Mouse (Mus musculus): ENCODE measurements around the gene Mpped1. TPM values are rescaled to one million over a fixed set of nuclear protein-coding genes. Genes with fewer than 3 reads are reported as not detected.

The Mpped1 gene
- total RNA-seq (2022) = not detected

DNA sequence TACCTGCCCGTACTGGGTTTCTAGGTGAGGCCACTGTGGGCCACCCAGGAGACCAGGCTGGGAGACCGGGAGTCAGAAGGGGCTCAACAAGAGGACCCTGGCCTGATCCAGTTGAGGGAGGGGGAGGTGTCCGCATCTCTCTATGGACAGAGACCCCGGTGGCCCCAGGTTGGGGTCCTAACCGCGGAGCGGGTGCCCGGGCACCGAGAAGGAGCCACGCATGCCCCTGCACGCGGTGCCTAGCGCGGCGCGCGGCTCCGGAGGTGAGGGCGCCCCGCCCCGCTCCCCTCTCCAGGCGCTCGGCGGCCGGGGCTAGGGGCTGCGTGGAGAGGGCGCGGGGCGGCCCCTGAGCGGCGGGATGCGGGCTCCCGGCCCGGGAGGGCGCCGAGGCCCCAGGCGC is at the start of gene Mpped1:
Gene Mpped1, plus strand, starts transcription at position 81 of the 400 bp plus-strand sequence.
- DNase-seq (ENCODE audit: low spot score) = no peak

DNA sequence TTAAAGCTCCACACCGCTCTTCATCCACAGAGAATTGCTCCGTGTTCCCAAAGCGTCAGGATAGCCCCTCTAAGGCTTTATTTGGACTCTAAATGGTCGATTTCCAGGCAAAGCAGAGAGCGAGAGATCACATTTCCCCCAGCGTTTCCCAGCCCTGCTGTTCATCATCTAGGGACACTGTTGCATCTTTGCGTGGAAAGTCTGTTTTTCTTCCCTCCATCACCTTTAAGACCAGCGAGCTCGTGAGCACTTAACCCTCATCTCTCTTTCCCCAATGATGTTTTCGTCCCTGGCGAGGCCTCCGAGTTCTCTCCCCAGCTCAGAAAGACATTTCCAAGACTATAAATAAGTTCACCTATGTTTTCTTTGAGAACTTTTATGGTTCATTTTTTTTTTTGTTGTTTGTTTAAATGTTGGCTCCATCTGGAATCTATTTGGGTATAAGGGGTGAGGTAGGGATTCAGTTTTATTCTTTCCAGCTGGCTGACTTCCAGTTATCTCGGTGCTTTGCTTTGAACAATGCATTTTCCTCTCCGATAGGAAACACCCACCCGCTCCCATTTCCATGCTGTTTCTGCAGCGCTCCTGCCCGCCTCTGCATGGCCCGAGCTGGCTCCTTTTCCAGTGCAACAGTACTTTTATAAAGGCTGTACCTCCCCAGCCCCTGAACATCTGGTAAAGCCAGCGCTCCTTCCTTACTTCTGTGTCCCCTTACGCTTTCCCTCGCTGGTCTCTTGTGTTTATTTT is 38.4 kb upstream of the Mpped1 start:
- DNase-seq (ENCODE audit: low spot score) = peak; percentile 55

DNA sequence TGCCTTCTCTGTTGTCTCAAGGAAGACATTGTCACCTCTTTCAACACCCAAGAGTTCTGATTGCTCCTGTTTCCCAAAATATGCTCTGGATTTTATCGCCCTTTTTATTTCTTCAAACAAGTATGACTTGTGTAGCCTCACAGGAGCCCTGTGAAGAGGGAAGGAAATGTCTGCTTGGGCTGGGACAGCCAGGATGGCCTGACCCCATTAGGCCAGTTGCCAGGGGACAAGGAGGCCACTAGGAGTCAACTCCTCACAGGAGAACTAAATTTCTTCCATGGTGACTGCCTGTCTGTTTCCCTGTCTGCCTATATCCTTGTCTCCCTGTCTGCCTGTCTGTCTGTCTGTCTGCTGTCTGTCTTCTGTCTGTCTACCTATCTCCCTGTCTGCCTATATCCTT is 37.2 kb upstream of the Mpped1 start:
- DNase-seq (ENCODE audit: low spot score) = no peak

DNA sequence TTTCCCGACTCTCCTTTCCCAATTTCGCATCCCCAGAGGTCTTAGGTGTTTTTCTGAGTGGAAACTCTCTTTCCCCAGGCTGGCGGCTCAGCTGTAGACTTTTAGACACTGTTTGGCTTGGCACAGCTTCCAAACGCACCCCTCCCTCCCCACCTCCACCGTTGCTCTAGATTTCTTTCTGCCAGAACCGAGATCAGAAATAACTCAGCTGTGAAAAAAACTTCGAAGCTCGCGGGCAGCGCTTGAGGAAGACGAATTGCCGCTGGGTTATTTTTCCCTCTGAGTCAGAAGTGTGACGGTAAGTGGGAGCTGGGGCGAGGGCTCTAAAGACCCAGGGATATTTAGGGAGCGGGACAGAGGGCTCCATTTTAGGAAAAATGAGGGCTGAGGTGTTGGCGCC is 33.0 kb upstream of the Mpped1 start:
- DNase-seq (ENCODE audit: low spot score) = no peak

DNA sequence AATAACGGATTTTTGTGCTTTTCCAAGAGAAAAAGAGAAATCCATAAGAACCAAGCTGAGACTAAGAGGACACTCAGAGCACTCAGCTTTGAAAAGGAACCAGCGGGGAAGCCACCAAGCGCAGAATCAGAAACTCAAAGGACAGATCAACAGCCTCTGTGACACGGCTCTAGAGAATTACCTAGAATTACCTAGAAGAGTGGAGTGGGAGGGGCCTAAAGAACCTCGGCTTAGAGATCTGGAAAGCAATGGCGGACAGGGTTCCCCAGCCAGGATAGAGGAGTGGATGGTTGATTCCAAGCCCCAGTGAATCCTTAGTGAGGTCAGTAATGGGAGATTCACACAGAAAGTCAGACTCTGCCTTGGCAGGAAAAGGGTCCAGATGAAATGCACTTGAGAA is 30.3 kb upstream of the Mpped1 start:
- no peak for DNase-seq (ENCODE audit: low spot score)

DNA sequence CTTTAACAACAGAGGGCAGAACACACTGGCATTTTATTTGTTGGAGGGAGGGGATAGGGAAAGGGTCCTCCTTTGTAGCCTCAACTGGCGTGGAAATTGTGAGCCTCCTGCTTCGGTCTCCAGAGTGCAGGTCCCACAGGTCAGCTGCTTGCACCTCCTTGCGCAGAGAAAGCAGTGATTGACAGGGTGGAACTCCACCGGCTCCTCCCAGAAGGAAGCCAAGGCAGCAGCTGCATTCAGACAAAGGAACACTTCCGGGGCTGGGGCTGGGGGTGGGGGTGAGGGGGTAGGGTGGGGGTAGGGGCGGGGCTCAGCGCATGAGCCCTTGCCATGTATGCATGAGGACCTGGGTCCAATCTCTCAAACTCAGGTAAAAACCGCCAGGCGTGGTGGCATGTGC is 29.8 kb upstream of the Mpped1 start:
- no peak for DNase-seq (ENCODE audit: low spot score)

DNA sequence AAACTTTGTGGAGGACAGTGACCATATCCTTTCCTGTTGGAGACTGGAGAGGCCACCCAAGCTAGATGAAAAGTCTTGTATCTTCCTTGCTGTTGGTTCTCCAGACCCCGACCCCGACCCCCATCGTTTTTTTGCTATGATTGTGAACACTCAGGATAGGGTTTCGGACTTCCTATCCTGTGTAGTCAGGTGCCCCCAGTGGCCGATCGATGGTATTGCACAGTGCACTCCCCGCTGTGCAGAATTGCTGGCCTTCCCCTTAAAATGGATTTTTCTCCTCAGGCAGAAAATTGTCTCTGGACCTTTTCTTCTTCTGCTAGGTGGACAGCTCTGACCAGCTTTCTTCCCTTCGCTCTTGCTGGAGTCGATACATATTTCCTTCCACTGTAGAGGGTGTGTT is 22.5 kb upstream of the Mpped1 start:
- no peak for DNase-seq (ENCODE audit: low spot score)

DNA sequence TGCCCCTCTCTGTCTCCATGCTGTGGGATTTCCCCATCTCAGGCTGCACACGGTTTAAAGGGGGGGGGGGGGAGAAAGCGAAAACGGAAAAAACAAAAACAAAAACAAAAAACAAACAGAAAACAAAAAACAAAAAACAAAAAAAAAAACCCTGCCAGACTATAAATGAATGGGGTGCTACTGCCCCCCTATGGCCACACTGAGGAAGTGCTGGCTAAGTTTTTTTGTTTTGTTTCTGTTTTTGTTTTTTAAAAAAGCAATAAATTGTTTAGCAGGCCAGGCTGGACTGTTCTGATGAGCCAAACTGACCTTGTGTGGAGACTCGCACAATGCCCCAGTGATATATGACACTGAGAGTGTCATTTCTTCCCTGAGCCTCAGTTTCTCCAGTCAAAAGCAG is 20.3 kb upstream of the Mpped1 start:
- no peak for DNase-seq (ENCODE audit: low spot score)

DNA sequence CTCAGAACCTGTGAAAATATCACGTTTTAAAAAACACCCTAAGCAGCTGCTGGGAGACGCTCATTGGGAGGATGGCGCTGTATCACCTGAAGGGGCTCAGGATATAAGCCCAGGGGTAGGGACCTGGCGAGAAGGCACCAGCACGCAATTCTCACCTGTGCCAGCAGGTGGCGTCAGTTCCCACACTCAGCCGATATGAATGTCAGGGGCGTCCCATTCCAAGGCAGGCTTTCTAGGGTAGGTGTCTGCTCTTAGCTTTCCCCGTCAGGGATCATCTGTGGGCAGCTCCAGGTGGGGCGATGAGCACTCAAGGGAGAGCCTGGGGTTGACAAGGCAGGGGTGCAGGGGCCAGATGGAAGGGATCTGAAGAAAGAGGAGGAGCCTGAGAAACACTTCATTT is 18.6 kb upstream of the Mpped1 start:
- no peak for DNase-seq (ENCODE audit: low spot score)

DNA sequence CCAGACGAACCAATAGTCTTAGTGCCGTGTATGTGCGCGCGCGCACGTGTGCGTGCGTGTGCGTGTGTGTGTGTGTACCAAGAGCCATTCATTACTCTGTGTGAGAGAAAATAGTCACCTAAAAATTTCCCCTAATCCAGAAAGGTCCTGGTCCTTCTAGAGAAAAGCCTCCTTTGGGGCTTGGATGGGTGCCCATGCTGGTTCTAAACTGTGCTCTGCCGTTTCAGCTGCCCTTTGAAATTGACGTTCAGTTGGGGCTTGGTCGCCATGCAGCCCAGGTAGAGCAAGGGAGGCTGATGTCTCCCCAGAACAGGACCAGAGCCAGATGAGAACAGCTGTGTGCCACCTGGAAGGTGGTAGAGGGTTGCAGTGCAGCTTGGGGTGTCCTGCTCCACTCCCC is 17.8 kb upstream of the Mpped1 start:
- no peak for DNase-seq (ENCODE audit: low spot score)

DNA sequence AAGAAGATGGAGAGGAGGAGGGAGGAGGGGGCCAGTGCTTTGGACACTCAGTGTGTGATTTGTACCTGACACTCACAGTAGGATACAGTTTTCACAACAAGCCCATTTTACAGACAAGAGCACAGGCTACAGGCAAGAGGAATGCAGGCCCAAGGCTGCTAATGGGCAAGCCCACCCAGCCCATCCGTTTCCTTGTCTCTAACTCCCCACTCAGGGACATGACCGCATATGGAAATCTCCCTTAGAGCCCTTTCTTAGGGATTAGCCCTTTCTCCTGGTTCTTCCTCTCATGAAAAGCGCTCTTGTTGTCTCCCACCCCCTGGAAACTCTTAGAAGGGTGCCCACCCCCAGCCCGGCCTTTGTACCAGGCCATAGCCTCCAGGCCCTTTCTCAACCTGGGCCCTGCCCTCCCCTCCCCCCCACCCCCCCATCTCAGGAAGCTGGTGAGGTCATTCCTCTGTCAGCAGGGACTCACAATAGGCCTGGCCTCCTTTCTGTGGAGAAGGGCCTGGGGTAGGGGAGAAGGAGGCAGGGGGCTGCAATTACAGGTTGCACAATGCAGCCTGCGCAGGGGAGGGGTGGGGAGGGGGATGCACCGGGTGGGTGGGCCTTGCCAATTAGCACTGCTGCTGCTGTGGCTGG is 13.8 kb upstream of the Mpped1 start:
- DNase-seq (ENCODE audit: low spot score) = no peak

DNA sequence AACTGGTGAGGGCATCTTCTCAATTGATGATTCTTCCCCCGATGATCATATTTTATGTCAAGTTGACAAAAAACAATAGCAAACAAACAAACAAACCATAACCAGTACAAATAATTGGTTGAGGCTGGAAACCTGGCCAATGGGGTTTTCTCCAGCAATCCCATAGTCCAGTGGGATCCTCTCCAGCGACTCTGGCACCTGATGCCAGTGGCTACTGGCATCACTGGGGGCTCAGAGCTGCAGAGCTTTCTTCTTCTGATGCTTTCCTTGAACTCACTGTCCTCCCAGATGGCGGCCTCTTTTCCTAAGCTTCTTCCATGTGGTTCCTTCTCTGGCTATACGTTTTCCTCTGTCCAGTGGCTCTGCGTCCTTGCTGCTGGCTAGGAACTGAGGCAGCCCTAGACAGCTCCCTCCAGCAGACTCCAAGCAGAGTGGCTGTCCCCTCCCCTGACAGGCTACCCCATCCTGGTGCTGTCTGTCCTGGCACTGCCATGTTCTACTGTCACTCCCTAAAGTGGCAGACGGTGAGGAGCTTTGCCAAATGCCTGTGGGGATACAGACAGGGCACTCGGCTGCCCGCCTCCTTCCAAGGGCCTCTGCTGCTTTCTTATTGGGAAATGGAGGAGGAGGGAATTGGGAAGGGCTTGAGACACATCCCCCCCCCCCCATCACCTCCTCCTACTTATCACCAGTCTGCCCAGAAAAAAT is 7.8 kb upstream of the Mpped1 start:
- DNase-seq (ENCODE audit: low spot score) = no peak

DNA sequence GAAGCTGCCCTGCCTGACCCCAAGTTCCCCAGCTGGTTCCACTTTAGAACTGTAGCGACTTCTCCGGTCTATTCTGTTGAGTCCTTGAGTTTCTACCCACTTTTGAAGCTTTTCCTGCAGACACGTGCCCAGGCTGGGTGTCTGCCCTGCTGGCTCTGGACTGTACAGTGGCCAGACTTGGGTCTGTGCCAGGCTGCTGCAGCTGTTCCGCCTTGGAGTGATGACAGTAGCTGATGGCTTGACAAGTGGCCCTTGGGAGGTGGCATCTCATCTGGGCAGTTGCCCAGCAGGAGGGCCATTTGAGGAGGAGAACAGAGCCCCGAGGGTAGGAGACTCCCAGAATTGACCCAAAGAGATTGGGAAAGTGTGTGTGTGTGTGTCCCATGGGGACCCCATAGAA is 6.8 kb upstream of the Mpped1 start:
- peak; percentile 29 for DNase-seq (ENCODE audit: low spot score)

DNA sequence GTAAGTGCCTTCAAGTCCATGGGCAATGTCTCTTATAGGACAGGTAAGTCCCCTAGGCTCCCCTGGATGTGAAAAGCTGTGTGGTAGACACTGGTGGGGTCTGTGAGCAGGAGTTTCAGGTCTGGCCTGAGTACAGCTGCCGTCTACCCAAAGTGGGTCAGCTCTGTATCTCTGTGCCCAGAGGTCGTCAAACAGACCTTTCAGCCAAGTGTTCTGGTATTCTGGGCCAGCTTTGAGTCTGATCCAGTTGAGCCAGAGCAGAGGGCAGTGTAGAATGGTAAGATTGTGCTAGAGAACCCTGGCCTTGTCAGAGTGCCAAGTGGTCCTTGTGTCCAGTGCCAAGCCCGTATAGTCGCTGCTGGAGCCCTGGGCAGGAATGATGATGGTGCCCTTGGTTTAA is 6.3 kb upstream of the Mpped1 start:
- DNase-seq (ENCODE audit: low spot score) = no peak

DNA sequence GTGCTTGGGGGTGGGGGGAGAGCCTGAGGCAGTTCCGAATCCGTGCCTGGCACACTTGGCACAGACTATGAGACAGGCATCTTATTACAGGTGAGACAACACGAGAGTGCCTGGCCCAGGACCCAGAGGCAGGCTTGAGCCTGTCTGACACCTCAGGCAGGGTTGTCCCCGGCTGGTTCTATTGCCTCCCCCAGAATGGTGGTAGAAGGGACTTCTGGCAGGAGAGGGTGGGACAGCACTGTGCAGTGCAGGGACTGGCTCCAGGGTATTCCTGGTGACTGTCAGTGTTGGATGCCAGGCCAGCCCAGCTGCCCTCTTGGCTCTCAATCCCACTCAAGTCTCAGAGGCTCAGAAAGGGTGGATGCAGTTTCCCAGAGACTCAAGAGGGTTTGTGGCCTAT is 4.3 kb upstream of the Mpped1 start:
- no peak for DNase-seq (ENCODE audit: low spot score)

DNA sequence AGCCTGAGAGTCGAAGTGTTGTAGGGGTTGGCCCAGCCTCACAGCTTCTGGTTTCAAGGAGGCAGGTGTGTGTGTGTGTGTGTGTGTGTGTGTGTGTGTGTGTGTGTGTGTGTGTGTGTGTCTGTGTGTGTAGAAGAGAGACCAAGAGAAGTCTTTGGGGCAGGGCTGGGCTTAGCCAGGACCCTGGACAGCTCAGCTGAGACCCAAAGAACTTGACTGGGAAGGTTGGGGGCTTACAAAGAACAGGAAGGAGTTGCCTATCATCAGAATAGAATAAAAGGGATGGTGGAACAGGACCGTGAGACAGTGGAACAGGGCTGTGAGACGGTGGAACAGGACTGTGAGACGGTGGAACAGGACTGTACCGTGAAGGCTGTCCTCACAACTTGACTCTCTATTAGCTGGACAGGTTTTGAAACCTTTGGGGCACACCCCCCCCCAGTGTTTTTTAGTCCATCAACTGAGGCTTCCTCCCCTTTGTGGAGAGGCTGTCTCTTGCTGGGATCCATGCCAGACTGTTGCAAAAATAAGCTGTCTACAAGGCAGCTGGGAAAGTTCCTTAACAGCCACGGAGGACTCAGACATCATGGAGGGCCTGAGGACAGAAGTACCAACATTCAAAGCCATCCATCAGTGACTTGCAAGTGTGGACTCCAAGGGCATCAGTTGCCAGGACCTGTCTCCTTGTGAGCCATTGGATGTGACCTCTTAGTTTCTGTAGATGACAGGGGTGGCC is 2.8 kb upstream of the Mpped1 start:
- DNase-seq (ENCODE audit: low spot score) = no peak

DNA sequence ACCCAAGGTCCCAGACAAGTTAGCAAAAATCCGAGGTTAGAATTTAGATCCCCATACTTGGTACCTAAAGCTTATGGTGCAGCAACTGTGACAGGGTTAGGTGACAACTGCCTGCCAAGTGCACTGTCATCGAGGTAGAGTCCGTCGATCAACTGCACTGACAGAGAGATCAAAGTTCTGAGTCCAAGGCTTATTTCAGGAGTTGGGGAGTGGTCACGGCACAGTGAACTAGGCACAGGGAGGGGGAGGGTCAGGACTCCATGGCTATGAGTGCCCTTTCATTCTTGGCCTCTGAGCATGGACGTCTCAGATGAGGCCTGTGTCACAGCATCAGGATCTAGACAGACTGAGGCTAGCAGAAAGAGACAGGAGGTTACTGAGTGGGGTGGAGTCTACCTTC is 1.8 kb upstream of the Mpped1 start:
- no peak for DNase-seq (ENCODE audit: low spot score)

DNA sequence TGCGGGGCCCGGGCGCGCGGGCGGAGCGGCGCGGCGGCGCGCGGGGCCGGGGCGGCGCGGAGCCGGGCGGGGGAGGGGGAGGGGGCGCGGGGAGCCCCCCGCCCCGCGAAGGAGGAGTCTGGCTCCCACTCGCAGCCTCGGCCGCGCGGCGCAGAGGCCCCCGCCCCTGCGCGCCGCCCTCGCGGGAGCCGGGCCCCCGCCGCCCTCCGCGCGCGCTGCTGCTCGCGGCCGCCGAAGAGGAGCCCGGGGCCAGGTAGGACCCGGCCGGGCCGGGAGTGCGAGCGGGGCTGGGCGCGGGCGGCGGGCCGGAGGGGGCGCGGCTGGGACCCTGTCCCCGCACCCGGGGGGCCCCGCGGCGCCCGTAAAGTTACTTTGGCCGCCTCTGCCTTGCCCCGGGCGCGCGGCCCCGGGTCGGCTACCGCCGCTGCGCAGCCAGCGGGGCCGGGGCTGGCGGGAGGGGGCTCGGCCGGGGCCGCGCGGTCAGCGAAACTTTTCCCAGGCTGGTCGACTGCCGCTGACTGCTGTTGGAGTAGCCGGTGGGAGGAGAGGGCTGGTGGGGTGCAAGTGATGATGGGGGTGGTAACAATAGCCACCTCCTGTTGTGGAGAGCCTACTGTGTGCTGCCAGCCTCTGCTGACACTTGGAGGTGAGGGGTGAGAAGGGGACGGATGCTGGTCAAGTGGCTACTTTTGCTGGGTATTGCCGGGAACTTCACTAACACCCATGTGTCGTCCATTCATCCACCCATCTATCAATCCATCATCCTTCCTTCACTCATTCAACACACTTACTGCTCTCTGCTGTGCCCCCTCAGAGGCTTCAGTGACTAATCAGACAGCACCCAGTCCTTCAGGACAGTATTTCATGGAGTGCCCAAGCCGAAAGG is 831 bp downstream of the Mpped1 start:
- no peak for DNase-seq (ENCODE audit: low spot score)

DNA sequence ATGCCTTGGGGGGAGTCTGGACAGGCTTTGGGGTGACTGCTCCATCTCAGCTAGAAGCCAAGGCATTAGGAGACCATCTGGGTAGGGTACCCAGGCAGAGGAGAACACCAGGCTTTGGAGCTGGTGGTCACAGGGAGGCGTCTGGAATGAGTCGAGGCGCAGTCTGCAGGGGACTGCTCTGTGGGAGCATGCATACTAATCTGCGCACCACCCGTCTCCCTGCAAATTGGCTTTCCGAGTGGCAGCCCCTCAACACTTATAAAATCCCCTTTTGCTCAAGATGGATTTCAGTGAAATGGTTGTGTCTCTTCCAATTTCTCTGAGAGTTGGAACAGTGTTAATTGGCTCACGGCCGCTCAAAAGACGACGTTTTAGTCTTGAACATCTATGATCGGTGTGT is 2.0 kb downstream of the Mpped1 start:
- DNase-seq (ENCODE audit: low spot score) = no peak

DNA sequence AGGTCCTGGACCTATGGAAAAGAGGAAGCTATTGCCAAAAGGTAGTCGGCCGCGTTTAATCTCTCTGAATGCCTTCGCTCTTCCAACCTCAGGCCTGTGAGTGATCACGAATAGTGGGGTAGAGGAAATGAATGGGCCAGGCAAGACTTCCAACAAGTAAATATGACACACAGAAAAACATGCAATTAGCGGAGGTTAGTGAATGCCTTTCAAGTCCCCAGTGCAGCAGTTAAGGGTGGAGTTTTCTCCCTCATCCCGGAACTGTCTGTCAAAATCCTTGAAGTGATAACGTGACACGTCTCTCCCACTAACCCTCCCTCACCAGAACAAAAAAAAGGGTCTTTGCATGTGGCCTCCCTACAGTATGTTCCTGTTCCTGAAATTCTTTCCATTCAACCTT is 3.0 kb downstream of the Mpped1 start:
- DNase-seq (ENCODE audit: low spot score) = no peak

DNA sequence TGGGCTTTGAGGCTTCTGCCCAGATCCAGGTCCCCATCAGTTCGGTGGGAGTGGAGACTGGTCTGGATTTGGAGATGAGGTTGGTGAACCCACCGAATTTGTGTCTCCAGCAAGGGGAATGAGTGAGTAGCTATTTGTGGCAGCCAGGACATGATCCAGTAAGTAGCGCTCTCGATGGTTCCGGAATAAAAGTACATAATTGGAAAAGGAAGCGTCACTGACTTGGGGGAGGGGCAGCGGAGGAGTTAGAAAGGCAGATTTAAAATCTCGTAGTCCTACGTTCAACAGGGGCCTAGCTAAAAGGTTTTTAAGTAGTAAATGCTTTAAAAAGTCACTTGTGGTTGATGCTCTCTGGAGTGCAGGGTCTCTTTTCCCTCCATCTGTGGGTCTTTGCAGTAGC is 5.5 kb downstream of the Mpped1 start:
- no peak for DNase-seq (ENCODE audit: low spot score)

Measured in heart, adult 8-10 months (tissue).